Mouse (Mus musculus): ENCODE results near the gene Prune2.

- TF ChIP-seq CTCF (IDR thresholded peaks at IDR 0.05; ENCODE audit: low read depth, low read length): no peak
- TF ChIP-seq TAL1 (conservative IDR thresholded peaks at IDR 0.05; ENCODE audit: low read depth, low read length): no peak
- no peak for TF ChIP-seq POLR2AphosphoS5 (IDR thresholded peaks at IDR 0.05; ENCODE audit: insufficient replicate concordance, low read depth, low read length)
These were observed 312.8 kb downstream of the Prune2 start for GRCm38 (mm10) chr19:17268669-17269068.
